Mouse (Mus musculus): Measurements from ENCODE around the gene Dynlrb2.

- TF ChIP-seq REST (IDR thresholded peaks at IDR 0.05; ENCODE audit: insufficient read depth, insufficient read length): no peak
- TF ChIP-seq POLR2A (IDR thresholded peaks at IDR 0.05; ENCODE audit: insufficient read length, low read depth): no peak
- TF ChIP-seq MYOG (IDR thresholded peaks at IDR 0.05; ENCODE audit: control insufficient read depth in 1 of 3, insufficient read depth in 1 of 3, insufficient read length in 2 of 3, low read depth in 2 of 3): no peak
- no peak for TF ChIP-seq MAX (IDR thresholded peaks at IDR 0.05; ENCODE audit: low read depth)
- no peak for TF ChIP-seq CEBPB (IDR thresholded peaks at IDR 0.05; ENCODE audit: insufficient read depth, poor library complexity, severe bottlenecking)
- TF ChIP-seq MYOD1 (IDR thresholded peaks at IDR 0.05; ENCODE audit: control insufficient read depth in 1 of 3, insufficient read length in 2 of 3, low read depth in 2 of 3): no peak
Measured at GRCm38 (mm10) chr8:116519676-116520075, 14.9 kb downstream of the Dynlrb2 start.
